Comparison of ENCODE assay signal across 8 mouse cellular contexts in the genomic region with DNA sequence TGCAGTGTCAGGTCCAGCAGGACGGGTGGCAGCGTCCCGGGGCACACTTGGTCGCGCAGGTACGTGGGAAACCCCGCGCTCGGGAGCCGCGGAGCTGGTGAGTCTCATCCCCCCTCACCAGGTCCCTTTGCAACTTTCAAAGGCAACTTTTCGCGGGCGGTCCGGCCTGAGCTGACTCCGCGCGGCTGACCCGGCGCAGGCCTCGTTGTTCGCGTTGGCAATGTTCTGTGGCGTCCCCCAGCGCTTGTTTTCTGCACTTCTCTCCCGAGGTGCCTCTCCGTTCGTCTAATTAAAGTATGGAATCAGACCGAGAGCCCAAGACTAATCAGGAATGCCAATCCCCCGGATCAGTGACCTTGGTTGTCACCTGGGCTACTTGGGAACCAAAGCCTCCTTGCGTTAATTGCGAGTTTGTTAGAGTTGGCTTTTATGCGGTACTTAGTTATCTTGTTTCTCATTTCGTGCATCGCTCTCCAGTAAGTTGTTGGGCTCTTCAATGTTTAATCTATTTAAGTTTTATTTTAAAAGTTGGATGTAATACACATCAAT. TPM values are rescaled to one million over a fixed set of nuclear protein-coding genes. Genes with fewer than 3 reads are reported as not detected.
DNase-seq lines count a peak whose midpoint lies in the region; ATAC-seq lines count a peak whose summit lies in the region.

No protein-coding gene starts in this region.

- ATAC-seq in erythroblast, adult 5-6 weeks (replicated peaks; ENCODE audit: low FRiP score, poor library complexity, severe bottlenecking) = no peak
- ATAC-seq in embryonic facial prominence, embryonic 12.5 days (ENCODE audit: insufficient number of reproducible peaks, insufficient read depth, low FRiP score, low TSS enrichment) = no peak
- peak; percentile 22; the same call in 1 of the 2 replicates for ATAC-seq in heart, embryonic 13.5 days (ENCODE audit: extremely low read depth, insufficient number of reproducible peaks, low FRiP score, low TSS enrichment)
- peak; percentile 35; the same call in 1 of the 2 replicates for ATAC-seq in kidney, embryonic 16.5 days (ENCODE audit: low FRiP score, low TSS enrichment)
- ATAC-seq in liver, embryonic 12.5 days = no peak
- peak; percentile 22 for ATAC-seq in neural tube, embryonic 14.5 days (ENCODE audit: low read depth)

- peak overlapping the region; percentile 95 for H3K4me2 ChIP-seq in embryonic facial prominence, embryonic 12.5 days (replicated peaks)
- peak overlapping the region; percentile 81 for H3K4me2 ChIP-seq in heart, embryonic 13.5 days
- H3K4me2 ChIP-seq in kidney, embryonic 16.5 days (replicated peaks; ENCODE audit: low read depth, low read length) = peak overlapping the region; percentile 96
- peak overlapping the region; percentile 72 for H3K4me2 ChIP-seq in liver, embryonic 12.5 days
- H3K4me2 ChIP-seq in neural tube, embryonic 14.5 days (ENCODE audit: low read depth, low read length) = peak overlapping the region; percentile 96

- peak overlapping the region; percentile 63 for H3K9ac ChIP-seq in embryonic facial prominence, embryonic 12.5 days
- H3K9ac ChIP-seq in heart, embryonic 13.5 days = peak overlapping the region; percentile 87
- peak overlapping the region; percentile 74 for H3K9ac ChIP-seq in kidney, embryonic 16.5 days (replicated peaks; ENCODE audit: low read length)
- H3K9ac ChIP-seq in liver, embryonic 12.5 days = peak overlapping the region; percentile 31
- H3K9ac ChIP-seq in neural tube, embryonic 14.5 days (replicated peaks; ENCODE audit: low read depth, low read length) = peak overlapping the region; percentile 58

- H3K9me3 ChIP-seq in erythroblast, embryonic 14.5 days (ENCODE audit: control insufficient read depth, low read length) = no peaks in the 10 kb centered on the region
- H3K9me3 ChIP-seq in embryonic facial prominence, embryonic 12.5 days = no peaks in the 10 kb centered on the region
- no peaks in the 10 kb centered on the region for H3K9me3 ChIP-seq in heart, embryonic 13.5 days
- H3K9me3 ChIP-seq in kidney, embryonic 16.5 days (ENCODE audit: low read length) = no peaks in the 10 kb centered on the region; the same call in 1 of the 2 replicates
- H3K9me3 ChIP-seq in liver, embryonic 12.5 days (replicated peaks) = no peaks in the 10 kb centered on the region
- H3K9me3 ChIP-seq in neural tube, embryonic 14.5 days (ENCODE audit: control insufficient read depth, low read length) = no peaks in the 10 kb centered on the region

- 0 out of 2 replicates have a peak overlapping the region, but pooled peaks have one; percentile 41 for H3K27ac ChIP-seq in embryonic facial prominence, embryonic 12.5 days
- peak overlapping the region; percentile 85 for H3K27ac ChIP-seq in heart, embryonic 13.5 days (replicated peaks)
- H3K27ac ChIP-seq in kidney, embryonic 16.5 days (ENCODE audit: low read length) = peak overlapping the region; percentile 83
- H3K27ac ChIP-seq in liver, embryonic 12.5 days = no peak overlapping the region
- 0 out of 2 replicates have a peak overlapping the region, but pooled peaks have one; percentile 8 for H3K27ac ChIP-seq in neural tube, embryonic 14.5 days (ENCODE audit: low read depth, low read length)

- under 1% methylated on average over 35 of the region's 35 CpGs for WGBS in embryonic facial prominence, embryonic 12.5 days
- under 1% methylated on average over 35 of the region's 35 CpGs for WGBS in heart, embryonic 13.5 days
- 2% methylated on average over 35 of the region's 35 CpGs for WGBS in kidney, embryonic 16.5 days
- 1% methylated on average over 35 of the region's 35 CpGs for WGBS in liver, embryonic 12.5 days (ENCODE audit: insufficient replicate concordance)
- WGBS in neural tube, embryonic 14.5 days = under 1% methylated on average over 35 of the region's 35 CpGs

- H3K36me3 ChIP-seq in erythroblast, embryonic 14.5 days (ENCODE audit: control insufficient read depth) = no peaks in the 10 kb centered on the region
- H3K36me3 ChIP-seq in embryonic facial prominence, embryonic 12.5 days = no peaks in the 10 kb centered on the region
- no peaks in the 10 kb centered on the region for H3K36me3 ChIP-seq in heart, embryonic 13.5 days
- no peaks in the 10 kb centered on the region for H3K36me3 ChIP-seq in kidney, embryonic 16.5 days (ENCODE audit: insufficient read depth, low read length)
- no peaks in the 10 kb centered on the region for H3K36me3 ChIP-seq in liver, embryonic 12.5 days
- no peaks in the 10 kb centered on the region for H3K36me3 ChIP-seq in neural tube, embryonic 14.5 days (ENCODE audit: control insufficient read depth, insufficient read depth, low read length)

- peaks cover 39% of the 10 kb centered on the region for H3K27me3 ChIP-seq in erythroblast, embryonic 14.5 days (ENCODE audit: control insufficient read depth)
- H3K27me3 ChIP-seq in embryonic facial prominence, embryonic 12.5 days = peaks cover 14% of the 10 kb centered on the region; the same call in 1 of the 2 replicates
- peaks cover 23% of the 10 kb centered on the region for H3K27me3 ChIP-seq in heart, embryonic 13.5 days (replicated peaks)
- peaks cover 14% of the 10 kb centered on the region; the same call in 1 of the 2 replicates for H3K27me3 ChIP-seq in kidney, embryonic 16.5 days (ENCODE audit: insufficient read depth, low read length)
- peaks cover 64% of the 10 kb centered on the region for H3K27me3 ChIP-seq in liver, embryonic 12.5 days (replicated peaks)
- peaks cover 4% of the 10 kb centered on the region for H3K27me3 ChIP-seq in neural tube, embryonic 14.5 days (ENCODE audit: control insufficient read depth, insufficient read depth, low read length)

- peak; percentile 6 to 46 for DNase-seq in urinary bladder, postnatal 36 days (ENCODE audit: low spot score in 2 of 2)

- no peaks in the 10 kb centered on the region; the same call in 1 of the 2 replicates for H3K4me1 ChIP-seq in erythroblast, embryonic 14.5 days (ENCODE audit: control insufficient read depth)
- H3K4me1 ChIP-seq in embryonic facial prominence, embryonic 12.5 days = peaks cover 7% of the 10 kb centered on the region; the same call in 1 of the 2 replicates
- H3K4me1 ChIP-seq in heart, embryonic 13.5 days = peaks cover 35% of the 10 kb centered on the region
- H3K4me1 ChIP-seq in kidney, embryonic 16.5 days (ENCODE audit: insufficient read depth, low read length) = peaks cover 8% of the 10 kb centered on the region; the same call in 1 of the 2 replicates
- peaks cover 7% of the 10 kb centered on the region; the same call in 1 of the 2 replicates for H3K4me1 ChIP-seq in liver, embryonic 12.5 days
- 0 out of 2 replicates have a peak, but pooled peaks cover 3% of the 10 kb centered on the region for H3K4me1 ChIP-seq in neural tube, embryonic 14.5 days (ENCODE audit: control insufficient read depth, insufficient read depth, low read length)

- H3K4me3 ChIP-seq in erythroblast, embryonic 14.5 days (replicated peaks) = peak overlapping the region; percentile 55
- H3K4me3 ChIP-seq in embryonic facial prominence, embryonic 12.5 days = peak overlapping the region; percentile 69
- peak overlapping the region; percentile 83 for H3K4me3 ChIP-seq in heart, embryonic 13.5 days
- peak overlapping the region; percentile 63 for H3K4me3 ChIP-seq in kidney, embryonic 16.5 days (ENCODE audit: low read length)
- peak overlapping the region; percentile 58 for H3K4me3 ChIP-seq in liver, embryonic 12.5 days
- peak overlapping the region; percentile 70 for H3K4me3 ChIP-seq in neural tube, embryonic 14.5 days (ENCODE audit: low read depth, low read length)

RNA-seq across cellular contexts. Expression of a gene that starts 0.8 kb away (rescaled TPM):
- polyA plus RNA-seq in erythroblast, embryonic 14.5 days (2012) = not detected in 2 replicates
- 3.1 TPM in 1 of 2 replicates, not detected in the other for total RNA-seq in erythroblast, adult 5-6 weeks (2015; ENCODE audit: low replicate concordance)
- total RNA-seq in erythroblast, adult 5-6 weeks (2017; ENCODE audit: low replicate concordance) = 0.14 TPM in 1 of 2 replicates, not detected in the other
- polyA plus RNA-seq in embryonic facial prominence, embryonic 12.5 days (2016; fragmentation: Nextera tagmentation; extraction: Ambion mirVana) = 25.5 and 27.6 TPM in 2 replicates
- polyA plus RNA-seq in heart, embryonic 13.5 days (2015; fragmentation: Nextera tagmentation; extraction: Ambion mirVana) = 45.7 and 50.4 TPM in 2 replicates
- polyA plus RNA-seq in kidney, embryonic 16.5 days (2015; fragmentation: Nextera tagmentation; extraction: Ambion mirVana) = 30.9 and 32.8 TPM in 2 replicates
- polyA plus RNA-seq in liver, embryonic 12.5 days (2016; fragmentation: Nextera tagmentation; extraction: Ambion mirVana) = 7.8 and 8.0 TPM in 2 replicates
- 15.1 and 15.7 TPM in 2 replicates for polyA plus RNA-seq in neural tube, embryonic 14.5 days (2014; fragmentation: Nextera tagmentation; extraction: Ambion mirVana)

Comparison
In these comparisons a context has a peak if more than half of its experiments do, and no peak if none do; other contexts are left out.
1. ATAC-seq: peak in heart, embryonic 13.5 days (single experiment), kidney, embryonic 16.5 days (single experiment) and neural tube, embryonic 14.5 days (single experiment); none in erythroblast, adult 5-6 weeks (single experiment), embryonic facial prominence, embryonic 12.5 days (single experiment) and liver, embryonic 12.5 days (single experiment).
2. H3K9ac ChIP-seq: peak in every context shown above with its lines; median percentile 87 in heart, embryonic 13.5 days; 74 in kidney, embryonic 16.5 days; 63 in embryonic facial prominence, embryonic 12.5 days; 58 in neural tube, embryonic 14.5 days; 31 in liver, embryonic 12.5 days.
3. Peak in every context shown above with its lines, with median percentiles within 50 percentile points of each other: H3K4me3 ChIP-seq and H3K4me2 ChIP-seq.